Mouse (Mus musculus) ES-Bruce4 (cell line): ENCODE measurements around the gene Psg20.
"Not testable (repeated sequence)": the region's sequence is repeated elsewhere in the genome, so short reads cannot be mapped to it uniquely, and the experiment has no call there.

ENCODE experiments used
- CTCF ChIP-seq: IDR thresholded peaks from one replicate; pipeline ENCODE4 v1.8.1; 2011; ENCODE audit warnings: low read depth, low read length
- EP300 ChIP-seq: IDR thresholded peaks from 2 replicates; pipeline ENCODE4 v1.6.1; 2011; ENCODE audit warnings: low read depth, low read length; ENCODE audit not compliant: insufficient read depth
- POLR2A ChIP-seq: IDR thresholded peaks from one replicate; pipeline ENCODE4 v1.8.1; 2011; ENCODE audit warnings: low read length; ENCODE audit not compliant: insufficient read depth

DNA sequence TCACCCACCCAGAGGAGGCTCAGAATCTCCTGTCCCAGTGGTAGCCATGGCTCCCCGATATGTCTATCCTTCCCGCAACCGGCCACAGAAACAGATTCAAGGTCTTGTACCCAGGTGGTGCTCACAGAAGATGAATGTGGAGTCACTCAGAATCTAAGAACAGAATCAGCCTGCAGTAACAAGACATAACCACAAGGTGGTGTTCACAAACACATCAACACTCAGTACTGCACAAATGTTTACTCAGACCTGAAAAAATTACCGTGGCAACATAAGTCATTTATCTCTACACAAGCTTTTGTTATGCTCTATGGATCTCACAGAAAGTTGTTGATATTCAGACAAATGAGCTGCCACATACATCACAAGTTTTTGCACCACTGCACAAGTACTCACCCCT, 24.3 kb upstream of the Psg20 start:
- TF ChIP-seq POLR2A, EP300: not testable (repeated sequence)
- TF ChIP-seq CTCF = peak; percentile 3
